Mouse (Mus musculus) c-Kit-positive CD71-negative TER-119-negative erythroid progenitor cells, embryonic 14.5 days (primary cell): ENCODE data around the gene Lysmd2.
"Not testable (repeated sequence)": the region's sequence is repeated elsewhere in the genome, so short reads cannot be mapped to it uniquely, and the experiment has no call there.

Source experiments
- DNase-seq: peaks from one replicate; pipeline ENCODE4 v3.0.0-alpha.2; 2013; ENCODE audit warnings: low read depth

Lysmd2 gene

GRCm38 (mm10) chr9:75630823-75631454 lies 5.4 kb downstream of the Lysmd2 start:
- DNase-seq = no peak

DNA sequence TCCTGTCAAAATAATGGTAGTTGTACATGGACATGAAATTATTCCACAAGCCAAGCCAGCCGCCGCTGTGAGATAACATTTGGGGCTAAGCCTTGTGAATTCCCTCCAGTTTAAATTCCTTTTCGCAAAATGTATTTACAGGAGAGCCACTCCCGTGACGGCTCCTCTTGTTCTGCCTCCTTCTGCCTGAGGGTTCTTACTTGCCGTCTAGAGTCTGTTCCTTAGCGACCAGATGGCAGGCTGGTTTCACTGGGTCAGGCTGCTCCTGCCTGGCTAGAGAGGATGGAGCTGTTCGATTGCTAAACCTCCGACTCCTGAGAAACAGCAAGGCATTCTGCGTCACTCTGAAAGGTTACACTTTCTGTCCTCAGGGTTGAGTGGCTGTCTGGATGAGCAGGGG lies 6.6 kb downstream of the Lysmd2 start:
- DNase-seq = no peak

DNA sequence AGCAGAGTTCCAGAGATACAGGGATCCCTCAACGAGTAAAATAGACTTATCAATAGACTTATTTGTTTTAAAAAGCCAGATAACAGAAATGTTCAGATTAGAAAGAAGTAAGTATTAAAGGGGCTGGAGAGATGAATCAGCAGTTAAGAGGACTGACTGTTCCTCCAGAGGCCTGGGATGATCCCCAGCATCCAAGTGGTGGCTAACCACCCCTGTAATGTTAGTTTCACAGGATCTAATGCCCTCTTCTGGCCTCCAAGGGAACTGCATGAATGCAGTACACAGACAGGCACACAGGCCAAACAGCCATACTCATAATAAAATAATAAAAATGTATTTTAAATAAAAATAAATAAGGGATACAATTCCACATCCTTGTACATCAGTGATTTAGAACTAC lies 7.4 kb downstream of the Lysmd2 start:
- no peak for DNase-seq

DNA sequence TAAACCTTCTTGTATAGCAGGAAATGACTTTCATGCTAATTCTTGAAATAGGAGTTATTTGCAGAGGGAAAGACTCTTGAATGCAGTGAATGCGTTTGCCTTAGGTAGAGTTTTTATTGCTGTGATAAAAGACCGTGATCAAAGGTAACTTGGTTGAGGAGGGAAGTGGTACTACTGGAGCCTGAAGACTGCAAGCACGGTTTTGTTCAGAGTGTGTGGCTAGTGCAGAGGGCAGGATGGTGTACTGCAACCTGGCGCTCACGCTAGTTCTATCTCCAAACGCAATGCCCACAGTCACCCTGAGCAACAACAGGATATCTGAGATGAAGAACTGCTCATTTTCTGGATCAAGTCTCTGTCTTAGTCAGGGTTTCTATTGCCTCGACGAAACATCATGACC lies 8.1 kb downstream of the Lysmd2 start:
- no peak for DNase-seq

GRCm38 (mm10) chr9:75634226-75634625 lies 8.7 kb downstream of the Lysmd2 start:
- DNase-seq = no peak

DNA sequence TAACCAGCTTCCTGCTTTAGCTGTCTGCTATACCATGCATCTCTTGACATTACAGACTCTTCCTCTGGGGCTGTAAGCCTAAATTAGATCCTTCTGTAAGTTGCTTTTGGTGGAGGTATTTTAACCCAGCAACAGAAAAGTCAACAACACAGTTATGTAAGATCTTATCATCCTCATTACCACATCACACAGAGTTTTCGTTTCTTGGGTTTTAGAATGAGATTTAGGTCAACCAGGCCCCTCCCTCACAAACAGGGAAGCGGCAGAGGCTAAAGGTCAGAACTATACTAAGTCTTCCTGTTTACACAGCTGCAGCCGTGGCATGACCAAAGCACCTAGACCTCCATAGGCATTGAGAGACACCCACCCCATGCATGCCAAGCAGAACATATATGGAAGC lies 19.9 kb downstream of the Lysmd2 start:
- DNase-seq = no peak

DNA sequence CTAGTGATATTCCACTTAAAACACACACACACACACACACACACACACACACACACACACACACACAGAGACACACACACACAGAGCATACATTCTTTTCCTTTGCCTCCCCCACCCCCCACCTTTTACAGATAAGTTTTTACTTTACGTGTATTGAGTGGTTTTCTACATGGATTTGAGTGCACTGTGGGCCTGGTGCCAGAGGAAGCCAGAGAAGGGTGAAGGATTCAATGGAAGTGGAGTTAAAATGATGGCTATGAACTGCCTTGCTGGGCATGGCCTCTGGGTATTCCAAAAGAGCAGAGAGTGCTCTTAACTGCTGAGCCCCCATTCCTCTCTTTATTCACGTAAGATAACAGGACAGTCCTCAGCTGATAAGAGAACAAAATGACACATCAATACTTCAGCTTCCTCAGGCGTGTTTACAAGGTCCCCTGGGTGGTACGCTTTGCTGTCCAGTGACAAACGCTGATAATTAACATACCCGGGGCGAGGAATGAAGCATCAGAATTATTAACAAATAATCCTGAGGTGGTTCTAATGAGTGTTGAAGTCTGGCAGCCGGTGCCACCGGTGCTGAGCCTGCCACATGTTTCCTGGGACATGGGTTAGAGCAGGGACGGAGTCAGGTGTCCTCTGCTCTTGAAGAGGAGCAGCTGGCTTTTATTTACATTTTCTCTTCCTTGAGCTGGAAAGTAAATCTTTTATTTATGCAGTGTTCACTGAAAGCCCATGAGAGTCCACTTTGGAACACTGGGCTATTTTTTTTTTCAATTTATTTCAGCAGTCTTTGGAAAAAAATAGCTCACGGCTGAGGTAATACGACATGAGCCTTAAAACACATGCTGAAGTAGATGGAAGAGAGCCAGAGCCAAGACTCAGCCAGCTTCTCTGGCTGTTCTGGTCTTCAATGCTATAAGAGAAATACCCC lies 28.7 kb downstream of the Lysmd2 start:
- no peak for DNase-seq

GRCm38 (mm10) chr9:75656456-75656855 lies 30.9 kb downstream of the Lysmd2 start:
- not testable (repeated sequence) for DNase-seq

DNA sequence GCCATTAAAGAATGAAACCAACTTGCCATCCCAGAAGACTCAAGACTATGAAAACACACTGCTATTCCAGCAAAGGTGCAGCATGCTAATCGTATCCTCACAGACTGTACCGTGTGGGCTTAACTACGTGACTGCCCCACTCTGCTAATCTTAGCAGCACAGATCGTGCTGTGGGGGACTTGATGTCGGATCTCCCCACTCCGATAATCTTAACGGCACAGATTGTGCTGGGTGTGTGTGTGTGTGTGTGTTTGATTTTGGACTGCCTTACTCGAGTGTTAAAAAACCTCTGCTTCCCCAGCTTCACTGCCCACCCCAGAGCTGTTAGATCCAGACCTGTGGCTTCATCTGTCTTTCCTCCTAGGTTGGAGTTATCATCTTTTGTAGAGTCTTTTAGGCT lies 35.4 kb downstream of the Lysmd2 start:
- no peak for DNase-seq

- no peak for DNase-seq
Measured at GRCm38 (mm10) chr9:75665364-75665763, 39.8 kb downstream of the Lysmd2 start.

DNA sequence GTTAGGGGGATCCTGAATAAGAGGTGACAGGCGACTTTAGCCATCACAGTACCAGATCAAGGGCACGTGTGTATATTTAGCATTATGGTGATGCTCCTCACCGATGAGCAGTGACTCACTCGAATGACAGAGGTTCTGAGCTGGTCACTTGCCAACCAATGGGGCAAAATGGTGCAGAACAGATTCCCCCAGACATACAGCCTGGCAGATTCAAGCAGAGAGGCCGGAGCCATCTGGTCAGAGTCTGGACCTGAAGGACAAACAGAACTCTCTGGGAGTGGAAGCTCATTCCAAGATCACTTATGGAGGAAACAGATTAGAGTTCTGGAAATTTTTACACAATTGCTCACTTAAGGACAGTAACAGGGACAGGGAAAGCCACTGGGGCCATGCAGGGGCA lies 41.1 kb downstream of the Lysmd2 start:
- no peak for DNase-seq

DNA sequence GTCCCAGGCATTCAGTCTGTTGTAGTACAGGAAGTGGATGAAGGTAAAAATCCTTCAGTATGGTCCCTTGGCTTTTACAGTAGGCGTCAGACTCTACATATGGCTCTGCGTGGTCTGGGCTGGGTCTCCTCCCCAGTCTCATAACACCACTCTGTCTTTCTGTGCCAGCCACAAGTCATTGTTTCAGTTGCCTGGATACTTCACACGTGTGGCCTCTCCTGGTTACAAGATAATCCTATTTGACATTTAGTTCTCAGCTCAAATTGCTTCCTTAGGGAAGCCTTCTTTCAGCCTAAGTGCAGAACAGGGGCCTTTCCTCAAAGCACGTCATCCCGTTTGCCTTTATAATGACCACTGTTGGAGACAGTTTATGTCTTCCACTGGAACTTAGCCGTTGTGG lies 47.2 kb downstream of the Lysmd2 start:
- DNase-seq = no peak

- no peak for DNase-seq
Measured at GRCm38 (mm10) chr9:75676226-75676625, 50.7 kb downstream of the Lysmd2 start.

GRCm38 (mm10) chr9:75678341-75678740 lies 52.8 kb downstream of the Lysmd2 start:
- no peak for DNase-seq

DNA sequence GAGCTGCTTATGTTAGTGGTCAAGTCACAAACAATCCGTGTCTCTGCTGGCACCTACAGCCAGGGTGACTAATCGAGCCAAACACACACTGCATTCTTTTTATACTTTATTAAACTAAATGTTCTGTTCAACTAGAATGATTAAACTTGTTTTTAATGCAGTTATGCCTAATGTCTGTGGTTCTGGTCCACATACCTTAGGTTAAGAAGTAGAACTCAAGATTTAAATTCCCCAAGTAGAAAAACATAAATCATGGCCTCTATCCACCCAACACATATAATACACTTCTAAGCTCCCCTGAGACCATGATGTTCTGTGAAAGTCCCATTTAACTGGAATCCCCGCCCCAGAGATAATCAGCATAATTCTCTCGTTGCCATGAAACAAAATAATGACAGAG lies 54.1 kb downstream of the Lysmd2 start:
- no peak for DNase-seq

- DNase-seq = no peak
Measured at GRCm38 (mm10) chr9:75680606-75681005, 55.1 kb downstream of the Lysmd2 start.

GRCm38 (mm10) chr9:75683426-75684191 lies 58.1 kb downstream of the Lysmd2 start, which contains the start of gene Scg3:
TSS of gene Scg3 (minus strand) at chr9:75684056.
- peak; percentile 9 for DNase-seq

DNA sequence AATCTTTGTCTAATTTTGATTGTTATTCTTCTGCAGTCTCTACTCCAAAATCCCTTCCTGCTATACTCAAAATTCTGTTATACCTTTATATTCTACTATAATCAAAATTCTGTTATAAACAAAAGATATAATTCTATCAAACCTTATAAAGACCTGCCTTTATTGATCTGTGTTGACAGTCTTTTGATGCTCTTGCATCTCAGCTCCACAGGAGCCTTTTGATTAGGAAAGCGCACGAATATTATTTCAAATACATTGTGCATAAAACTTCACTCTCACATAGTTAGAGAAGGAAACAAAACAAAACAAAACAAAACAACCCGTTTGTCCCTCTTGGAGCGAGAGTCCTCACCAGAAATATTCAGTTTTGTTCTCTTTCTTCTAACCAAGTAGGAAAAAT lies 58.8 kb downstream of the Lysmd2 start:
- no peak for DNase-seq

- no peak for DNase-seq
Measured at GRCm38 (mm10) chr9:75684772-75685171, 59.2 kb downstream of the Lysmd2 start.
